Mouse (Mus musculus) heart, embryonic 14.5 days (tissue): ENCODE results near the gene Fcgr2b. TPM values are rescaled to one million over a fixed set of nuclear protein-coding genes. Genes with fewer than 3 reads are reported as not detected.

ENCODE experiments used
- ATAC-seq: fragments of 200-750 bp; cut with Nextera tagmentation; 2 replicates; pipeline ENCODE4 v1.8.0; 2017; ENCODE audit warnings: low read depth, moderate TSS enrichment; ENCODE audit not compliant: insufficient number of reproducible peaks, insufficient read depth, low FRiP score
- H3K27ac ChIP-seq, 2 experiments: fragments of 200-500 bp in 1 of 2; fragments of 300-500 bp in 1 of 2; sonication (generic) in 1 of 2; replicated peaks in 1 of 2; 2 replicates each; pipeline ENCODE4 v1.5.1; 2012 to 2014; ENCODE audit warnings: low read depth in 2 of 2, low read length in 2 of 2, control low read depth in 1 of 2, mild to moderate bottlenecking in 1 of 2, mixed read lengths in 1 of 2; ENCODE audit not compliant: control insufficient read depth in 1 of 2, insufficient read depth in 1 of 2
- H3K27me3 ChIP-seq: fragments of 300-500 bp; sonication (generic); 2 replicates; pipeline ENCODE4 v1.6.1; 2014; ENCODE audit warnings: mild to moderate bottlenecking, low read length, control low read depth; ENCODE audit not compliant: control insufficient read depth, insufficient read depth
- H3K36me3 ChIP-seq: fragments of 300-500 bp; sonication (generic); 2 replicates; pipeline ENCODE4 v1.6.1; 2014; ENCODE audit warnings: mild to moderate bottlenecking, control low read depth, low read length, mixed read lengths; ENCODE audit not compliant: control insufficient read depth, insufficient read depth
- H3K4me1 ChIP-seq, 2 experiments: fragments of 200-500 bp in 1 of 2; fragments of 300-500 bp in 1 of 2; sonication (generic) in 1 of 2; 2 replicates each; pipeline ENCODE4 v1.6.1; 2012 to 2014; ENCODE audit warnings: low read length in 2 of 2, control low read depth in 1 of 2, mixed read lengths in 1 of 2; ENCODE audit not compliant: control insufficient read depth in 2 of 2, insufficient read depth in 2 of 2
- H3K4me2 ChIP-seq: fragments of 300-500 bp; sonication (generic); 2 replicates; pipeline ENCODE4 v1.6.1; 2014; ENCODE audit warnings: mild to moderate bottlenecking, low read length
- H3K4me3 ChIP-seq, 2 experiments: fragments of 200-500 bp in 1 of 2; fragments of 300-500 bp in 1 of 2; sonication (generic) in 1 of 2; 2 replicates each; pipeline ENCODE4 v1.5.1; 2012 to 2014; ENCODE audit warnings: low read length in 2 of 2, mild to moderate bottlenecking in 2 of 2, control low read depth in 1 of 2, low read depth in 1 of 2, moderate library complexity in 1 of 2; ENCODE audit not compliant: control insufficient read depth in 1 of 2, insufficient read depth in 1 of 2
- H3K9ac ChIP-seq: fragments of 300-500 bp; sonication (generic); 2 replicates; pipeline ENCODE4 v1.6.1; 2014; ENCODE audit warnings: mild to moderate bottlenecking, low read length
- H3K9me3 ChIP-seq: fragments of 300-500 bp; sonication (generic); 2 replicates; pipeline ENCODE4 v1.6.1; 2016; ENCODE audit warnings: low read length, control low read depth; ENCODE audit not compliant: control insufficient read depth
- WGBS: fragments of 180-500 bp; shearing (Covaris S2); extraction: QIAGEN DNeasy Blood & Tissue Kit; methylation state at CpG from one replicate; pipeline ENCODE4 v1.1.7; 2014; 5-methylcytosine and 5-hydroxymethylcytosine counted together
- polyA plus RNA-seq: library from polyadenylated mRNA; unstranded; fragments of >200 nt; fragmentation: Nextera tagmentation; extraction: Ambion mirVana; gene quantifications from 2 replicates; pipeline ENCODE4 v1.2.1, GENCODE M21; 2014

Gene Fcgr2b
- polyA plus RNA-seq, 1 experiment from 2014 or later = 0.82 TPM

DNA sequence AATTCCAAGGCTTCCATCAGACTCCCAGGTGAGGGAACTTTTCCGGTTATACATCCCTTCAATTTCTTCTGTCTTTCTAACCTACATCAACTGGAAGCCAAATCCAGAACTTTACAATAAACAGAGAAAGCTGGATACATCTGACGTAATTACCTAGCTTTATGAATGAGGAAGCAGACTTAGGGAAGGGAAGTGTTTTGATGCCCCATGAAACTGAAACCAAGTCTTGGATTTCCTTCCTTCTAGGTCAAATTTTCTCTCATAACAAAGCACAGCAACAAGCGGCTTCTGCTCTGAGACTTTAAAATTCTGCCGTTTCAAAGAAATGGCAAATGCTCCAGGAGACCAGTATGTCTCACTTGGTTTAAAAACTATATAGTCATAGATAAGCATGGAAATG, 30.0 kb upstream of the Fcgr2b start:
- Histone ChIP-seq H3K9ac (no peak overlapping the region), H3K9me3 (peaks cover 4% of the 10 kb centered on the region; the same call in 1 of the 2 replicates), H3K27ac (no peak overlapping the region), H3K27me3 (no peaks in the 10 kb centered on the region), H3K4me2 (no peak overlapping the region), H3K4me1 (no peaks in the 10 kb centered on the region), H3K36me3 (no peaks in the 10 kb centered on the region), H3K4me3 (no peak overlapping the region)
- WGBS = 83% methylated on average over 4 of the region's 4 CpGs
- ATAC-seq = no peak

DNA sequence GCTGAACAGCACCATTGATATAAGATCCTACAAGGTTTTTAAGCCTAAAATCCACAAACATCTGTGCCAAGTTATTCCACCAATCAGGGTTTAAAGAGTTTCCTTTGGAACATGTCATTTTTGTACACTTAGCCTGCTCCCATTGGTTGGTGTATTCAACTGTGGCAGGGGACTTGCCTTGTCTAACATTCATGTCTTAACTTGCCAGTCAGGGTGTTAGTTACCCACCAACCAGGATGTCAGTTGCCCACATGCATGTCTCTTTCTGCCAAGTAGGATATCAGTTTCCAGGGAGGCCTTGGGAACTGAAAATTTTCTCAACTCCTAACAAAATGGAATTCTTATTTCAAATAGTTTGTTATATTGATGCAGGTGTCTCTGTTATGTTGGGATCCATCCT, 29.2 kb upstream of the Fcgr2b start:
- Histone ChIP-seq H3K27ac (no peak overlapping the region), H3K9me3 (peaks cover 4% of the 10 kb centered on the region; the same call in 1 of the 2 replicates), H3K4me1 (no peaks in the 10 kb centered on the region), H3K4me3 (no peak overlapping the region), H3K36me3 (no peaks in the 10 kb centered on the region), H3K9ac (no peak overlapping the region), H3K27me3 (no peaks in the 10 kb centered on the region), H3K4me2 (no peak overlapping the region)
- no peak for ATAC-seq

DNA sequence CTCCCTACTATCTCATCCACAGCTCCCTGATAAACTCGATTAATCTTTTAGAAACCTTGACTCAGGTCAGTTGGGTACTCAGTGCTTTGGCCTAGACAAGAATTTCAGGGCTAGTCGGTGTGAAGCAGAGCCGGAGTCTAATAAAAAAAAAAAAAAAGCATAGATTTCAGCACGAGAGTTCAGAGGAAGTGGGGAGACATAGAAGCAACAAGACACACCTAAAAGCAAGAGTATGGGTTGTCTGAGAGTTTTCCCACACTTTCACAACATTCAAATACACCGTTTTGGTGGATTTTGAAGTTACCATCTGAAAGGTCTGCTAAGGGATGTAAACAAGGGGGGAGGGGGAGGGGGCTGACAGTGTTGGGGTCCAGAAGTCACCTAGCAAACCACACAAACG, 28.7 kb upstream of the Fcgr2b start:
- Histone ChIP-seq H3K27ac (no peak overlapping the region), H3K9ac (no peak overlapping the region), H3K4me3 (no peak overlapping the region), H3K27me3 (no peaks in the 10 kb centered on the region), H3K36me3 (no peaks in the 10 kb centered on the region), H3K4me1 (no peaks in the 10 kb centered on the region), H3K9me3 (peaks cover 4% of the 10 kb centered on the region; the same call in 1 of the 2 replicates), H3K4me2 (no peak overlapping the region)
- no peak for ATAC-seq
- 65% methylated on average over 6 of the region's 6 CpGs for WGBS

DNA sequence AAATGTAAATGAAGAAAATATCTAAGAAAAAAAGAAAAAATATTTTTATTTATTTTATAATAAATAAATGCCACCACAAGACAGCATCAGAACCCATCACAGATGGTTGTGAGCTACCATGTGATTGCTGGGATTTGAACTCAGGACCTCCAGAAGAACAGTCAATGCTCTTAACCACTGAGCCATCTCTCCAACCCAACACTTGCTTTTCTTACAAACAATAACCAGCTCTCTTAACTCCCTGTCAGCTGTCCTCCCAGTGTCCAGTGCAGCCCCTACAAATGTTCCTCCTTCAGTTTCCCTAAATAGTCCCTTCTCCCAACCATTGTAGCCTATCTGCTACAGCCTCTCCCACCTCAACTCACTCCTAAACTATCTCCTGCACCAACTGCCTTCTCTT, 23.5 kb upstream of the Fcgr2b start:
- H3K27ac ChIP-seq = no peak overlapping the region
- H3K4me3 ChIP-seq = no peak overlapping the region
- peaks cover 4% of the 10 kb centered on the region for H3K27me3 ChIP-seq
- H3K4me2 ChIP-seq = no peak overlapping the region
- no peaks in the 10 kb centered on the region for H3K36me3 ChIP-seq
- no peak overlapping the region for H3K9ac ChIP-seq
- H3K4me1 ChIP-seq = peaks cover 0 to 4% of the 10 kb centered on the region in 2 experiments; a peak in 1 of 4 replicates
- no peaks in the 10 kb centered on the region for H3K9me3 ChIP-seq
- no peak for ATAC-seq

DNA sequence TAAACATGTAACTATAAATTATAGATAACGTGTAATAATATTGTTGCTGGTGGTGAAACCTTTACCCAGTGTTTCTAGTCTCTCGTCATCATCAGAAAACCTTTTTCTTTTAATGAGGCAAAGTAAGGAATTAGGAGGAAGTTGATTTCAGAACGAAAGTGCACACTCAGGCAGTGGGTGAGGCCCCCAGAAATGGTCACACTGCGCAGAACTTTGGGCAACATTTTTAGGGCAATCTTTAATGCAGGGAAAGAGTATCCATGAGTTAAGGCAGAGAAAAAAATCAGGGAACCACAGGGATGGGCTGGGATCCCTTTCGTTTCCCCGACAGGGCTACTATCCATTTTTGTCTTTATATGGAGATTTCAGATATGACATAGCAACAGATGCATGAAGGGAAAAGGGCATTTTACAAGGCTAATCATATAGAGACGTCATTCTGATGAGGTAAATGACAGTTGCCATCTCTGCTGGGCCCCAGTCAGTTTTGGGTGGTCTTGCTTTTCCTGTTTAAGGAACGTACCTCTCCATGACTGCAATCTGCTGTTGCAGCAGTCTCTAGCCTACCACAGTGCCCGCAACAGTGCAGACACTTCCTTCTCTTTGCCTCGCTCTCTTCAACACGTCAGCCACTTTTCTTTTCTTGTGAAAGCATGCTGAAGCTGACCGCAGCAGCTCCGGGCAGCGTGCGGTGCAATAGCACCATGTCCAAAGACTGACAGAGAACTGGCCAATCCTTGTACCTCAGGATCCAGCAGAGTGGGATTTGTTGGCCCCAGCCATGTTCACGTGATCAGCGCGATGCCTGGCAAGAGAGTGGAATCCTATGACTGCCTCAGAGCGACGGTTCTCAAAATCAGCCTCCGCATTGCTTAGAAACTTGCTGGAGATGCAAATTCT, 21.7 kb upstream of the Fcgr2b start:
- Histone ChIP-seq H3K4me3 (peak overlapping the region; percentile 26 to 27), H3K36me3 (no peaks in the 10 kb centered on the region), H3K4me1 (peaks cover 0 to 4% of the 10 kb centered on the region in 2 experiments; a peak in 1 of 4 replicates), H3K9ac (peak overlapping the region; percentile 34; the same call in 1 of the 2 replicates), H3K9me3 (no peaks in the 10 kb centered on the region), H3K4me2 (peak overlapping the region; percentile 61), H3K27ac (no peak overlapping the region), H3K27me3 (peaks cover 4% of the 10 kb centered on the region)
- WGBS = 44% methylated on average over 21 of the region's 21 CpGs
- ATAC-seq = no peak

DNA sequence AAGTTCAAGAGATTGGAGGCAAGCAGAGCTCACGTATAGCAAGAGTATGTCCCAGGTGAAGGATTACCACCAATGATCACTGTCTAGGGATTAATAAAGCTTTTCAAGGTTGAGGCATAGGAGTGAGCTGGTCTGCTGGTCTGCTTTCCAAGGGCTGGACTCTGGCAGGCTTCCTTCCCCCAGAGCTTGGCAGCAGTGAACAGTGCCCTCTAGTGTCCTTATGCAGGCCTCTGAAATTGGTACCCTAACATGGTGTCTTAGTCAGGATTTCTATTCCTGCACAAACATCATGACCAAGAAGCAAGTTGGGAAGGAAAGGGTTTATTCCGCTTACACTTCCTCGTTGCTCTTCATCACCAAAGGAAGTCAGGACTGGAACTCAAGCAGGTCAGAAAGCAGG, 20.4 kb upstream of the Fcgr2b start:
- H3K4me1 ChIP-seq = peaks cover 0 to 4% of the 10 kb centered on the region in 2 experiments; a peak in 1 of 4 replicates
- no peak for ATAC-seq
- H3K27me3 ChIP-seq = peaks cover 4% of the 10 kb centered on the region
- no peak overlapping the region for H3K4me3 ChIP-seq
- no peak overlapping the region for H3K27ac ChIP-seq
- WGBS = 42% methylated on average over 3 of the region's 3 CpGs
- H3K9me3 ChIP-seq = no peaks in the 10 kb centered on the region
- H3K36me3 ChIP-seq = no peaks in the 10 kb centered on the region
- no peak overlapping the region for H3K4me2 ChIP-seq
- no peak overlapping the region for H3K9ac ChIP-seq

DNA sequence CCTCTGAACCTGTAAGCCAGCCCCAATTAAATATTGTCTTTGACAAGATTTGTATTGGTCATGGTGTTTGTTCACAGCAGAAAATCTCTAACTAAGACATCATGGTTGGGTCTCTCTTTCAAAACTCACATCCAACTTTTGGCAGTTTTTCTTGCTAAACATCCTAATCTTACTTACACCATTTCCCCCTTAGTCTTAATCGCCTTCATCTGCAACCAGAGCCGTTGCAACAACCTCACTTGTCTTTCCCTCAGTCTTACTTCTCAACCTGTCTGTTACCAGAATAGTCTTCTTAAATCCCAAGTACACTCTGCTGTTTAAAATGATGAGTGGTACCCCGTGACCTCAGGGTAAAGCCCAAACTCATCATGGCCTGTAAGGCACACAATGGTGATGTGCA, 19.7 kb upstream of the Fcgr2b start:
- Histone ChIP-seq H3K4me3 (no peak overlapping the region), H3K4me1 (peaks cover 0 to 4% of the 10 kb centered on the region in 2 experiments; a peak in 1 of 4 replicates), H3K9ac (no peak overlapping the region), H3K4me2 (no peak overlapping the region), H3K36me3 (no peaks in the 10 kb centered on the region), H3K27ac (no peak overlapping the region), H3K9me3 (no peaks in the 10 kb centered on the region), H3K27me3 (peaks cover 4% of the 10 kb centered on the region)
- 60% methylated on average over 3 of the region's 3 CpGs for WGBS
- ATAC-seq = no peak
